Mouse (Mus musculus) hindbrain, embryonic 12.5 days (tissue): Measurements from ENCODE around the gene Nudt21. TPM values are rescaled to one million over a fixed set of nuclear protein-coding genes. Genes with fewer than 3 reads are reported as not detected.
"Not testable (repeated sequence)": the region's sequence is repeated elsewhere in the genome, so short reads cannot be mapped to it uniquely, and the experiment has no call there.

Experiments
- ATAC-seq: fragments of 200-750 bp; cut with Nextera tagmentation; 2 replicates; pipeline ENCODE4 v1.8.0; 2017; ENCODE audit warnings: moderate TSS enrichment; ENCODE audit not compliant: low FRiP score
- H3K27ac ChIP-seq: fragments of 300-500 bp; sonication (generic); 2 replicates; pipeline ENCODE4 v1.5.1; 2016; ENCODE audit warnings: mild to moderate bottlenecking
- H3K27me3 ChIP-seq: fragments of 300-500 bp; sonication (generic); 2 replicates; pipeline ENCODE4 v1.6.1; 2016; ENCODE audit warnings: mild to moderate bottlenecking
- H3K36me3 ChIP-seq: fragments of 300-500 bp; sonication (generic); 2 replicates; pipeline ENCODE4 v1.6.1; 2016; ENCODE audit warnings: mild to moderate bottlenecking
- H3K4me1 ChIP-seq: fragments of 300-500 bp; sonication (generic); 2 replicates; pipeline ENCODE4 v1.6.1; 2016
- H3K4me2 ChIP-seq: fragments of 300-500 bp; sonication (generic); replicated peaks from 2 replicates; pipeline ENCODE4 v1.6.1; 2016; ENCODE audit warnings: mild to moderate bottlenecking
- H3K4me3 ChIP-seq: fragments of 300-500 bp; sonication (generic); 2 replicates; pipeline ENCODE4 v1.5.1; 2016; ENCODE audit warnings: mild to moderate bottlenecking
- H3K9ac ChIP-seq: fragments of 300-500 bp; sonication (generic); 2 replicates; pipeline ENCODE4 v1.6.1; 2016; ENCODE audit warnings: mild to moderate bottlenecking, moderate library complexity
- H3K9me3 ChIP-seq: fragments of 300-500 bp; sonication (generic); replicated peaks from 2 replicates; pipeline ENCODE4 v1.6.1; 2016; ENCODE audit warnings: mild to moderate bottlenecking
- WGBS: fragments of 180-500 bp; shearing (Covaris S2); methylation state at CpG from one replicate; pipeline ENCODE4 v1.1.7; 2016; 5-methylcytosine and 5-hydroxymethylcytosine counted together
- polyA plus RNA-seq: library from polyadenylated mRNA; unstranded; fragments of >200 nt; fragmentation: Nextera tagmentation; extraction: Ambion mirVana; gene quantifications from 2 replicates; pipeline ENCODE4 v1.2.1, GENCODE M21; 2016

The Nudt21 gene
- 127 and 132 TPM in 2 replicates for polyA plus RNA-seq

- Histone ChIP-seq H3K27ac (peak within 1 kb of the TSS; percentile 76), H3K9ac (peak within 1 kb of the TSS; percentile 70), H3K9me3 (no peaks in the 10 kb centered on the region), H3K27me3 (no peaks in the 10 kb centered on the region), H3K4me2 (peak within 1 kb of the TSS; percentile 86), H3K36me3 (0 out of 2 replicates have a peak, but pooled peaks cover 4% of the 10 kb centered on the region), H3K4me3 (peak within 1 kb of the TSS; percentile 69), H3K4me1 (peaks cover 24% of the 10 kb centered on the region)
- under 1% methylated on average over 41 of the region's 41 CpGs for WGBS
- ATAC-seq = peak; percentile 98
These were observed at the start of gene Nudt21, which contains the start of gene Ogfod1 for GRCm38 (mm10) chr8:94036944-94037524. Gene Nudt21 (minus strand): TSS chr8:94037031. Gene Ogfod1 (plus strand): TSS chr8:94037198.

DNA sequence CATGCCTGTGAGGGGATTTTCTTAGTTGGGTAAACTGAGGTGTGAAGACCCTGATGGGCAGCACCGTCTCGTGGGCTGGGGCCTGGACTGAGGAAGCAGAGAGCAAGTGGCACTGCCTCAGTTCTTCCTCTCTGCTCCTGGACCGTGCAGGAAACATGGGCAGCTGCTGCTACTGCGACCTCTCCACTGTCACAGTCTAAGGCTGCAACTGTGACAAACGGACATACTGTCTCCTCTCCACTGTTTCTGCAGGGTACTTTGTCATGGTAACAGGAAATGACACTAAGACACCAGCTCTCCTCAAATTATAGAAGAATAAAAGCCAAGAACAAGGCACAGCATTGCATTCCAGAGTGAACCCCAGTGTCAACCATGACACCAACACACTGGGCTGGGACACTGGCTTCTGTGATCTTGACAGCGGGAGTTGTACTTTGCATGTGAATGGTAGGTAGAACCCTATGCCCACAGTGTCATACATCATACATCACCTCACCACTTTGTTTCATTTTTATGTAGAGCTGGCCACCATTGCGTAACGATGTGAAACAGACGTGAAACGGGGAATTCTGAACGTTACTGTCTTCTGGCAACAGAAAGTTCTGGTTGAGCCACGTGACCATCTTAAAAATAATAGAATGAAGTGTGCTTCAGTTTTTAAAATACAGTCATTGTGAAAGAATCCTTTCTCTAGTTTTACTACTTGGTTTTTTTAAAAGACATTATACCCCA is 39.8 kb upstream of the Nudt21 start:
- no peak for ATAC-seq
- 72% methylated on average over 12 of the region's 12 CpGs for WGBS
- Histone ChIP-seq H3K27ac (no peak overlapping the region), H3K4me2 (no peak overlapping the region), H3K9ac (no peak overlapping the region), H3K4me3 (no peak overlapping the region), H3K9me3 (no peaks in the 10 kb centered on the region), H3K27me3 (no peaks in the 10 kb centered on the region), H3K36me3 (peaks cover 61% of the 10 kb centered on the region), H3K4me1 (no peaks in the 10 kb centered on the region)

- Histone ChIP-seq H3K36me3 (peaks cover 30% of the 10 kb centered on the region), H3K9ac (no peak overlapping the region), H3K27ac (no peak overlapping the region), H3K4me2 (no peak overlapping the region), H3K9me3 (no peaks in the 10 kb centered on the region), H3K4me1 (peaks cover 9% of the 10 kb centered on the region), H3K4me3 (no peak overlapping the region), H3K27me3 (no peaks in the 10 kb centered on the region)
- WGBS = 94% methylated on average over 7 of the region's 7 CpGs
- ATAC-seq = no peak
These were observed 32.0 kb upstream of the Nudt21 start for GRCm38 (mm10) chr8:94068793-94069192.

- ATAC-seq = peak; percentile 96
- peaks cover 9% of the 10 kb centered on the region for H3K4me1 ChIP-seq
- H3K4me2 ChIP-seq = no peak overlapping the region
- 25% methylated on average over 11 of the region's 11 CpGs for WGBS
- H3K9me3 ChIP-seq = no peaks in the 10 kb centered on the region
- no peak overlapping the region for H3K9ac ChIP-seq
- H3K27ac ChIP-seq = peak overlapping the region; percentile 62
- H3K27me3 ChIP-seq = no peaks in the 10 kb centered on the region
- H3K4me3 ChIP-seq = no peak overlapping the region
- peaks cover 46% of the 10 kb centered on the region for H3K36me3 ChIP-seq
These were observed 29.5 kb upstream of the Nudt21 start for GRCm38 (mm10) chr8:94066121-94066863.

GRCm38 (mm10) chr8:94057157-94057854 is 20.5 kb upstream of the Nudt21 start:
- Histone ChIP-seq H3K9ac (no peak overlapping the region), H3K27ac (no peak overlapping the region), H3K9me3 (no peaks in the 10 kb centered on the region), H3K4me1 (no peaks in the 10 kb centered on the region), H3K27me3 (no peaks in the 10 kb centered on the region), H3K4me2 (no peak overlapping the region), H3K36me3 (peaks cover 52% of the 10 kb centered on the region), H3K4me3 (no peak overlapping the region)
- WGBS = 62% methylated on average over 6 of the region's 6 CpGs
- ATAC-seq = no peak

- Histone ChIP-seq H3K4me3 (no peak overlapping the region), H3K4me1 (no peaks in the 10 kb centered on the region), H3K27ac (no peak overlapping the region), H3K4me2 (no peak overlapping the region), H3K36me3 (peaks cover 35% of the 10 kb centered on the region), H3K9ac (no peak overlapping the region), H3K9me3 (no peaks in the 10 kb centered on the region), H3K27me3 (no peaks in the 10 kb centered on the region)
- no peak for ATAC-seq
- WGBS = 84% methylated on average over 12 of the region's 12 CpGs
These were observed 15.9 kb upstream of the Nudt21 start for GRCm38 (mm10) chr8:94052696-94053095.

DNA sequence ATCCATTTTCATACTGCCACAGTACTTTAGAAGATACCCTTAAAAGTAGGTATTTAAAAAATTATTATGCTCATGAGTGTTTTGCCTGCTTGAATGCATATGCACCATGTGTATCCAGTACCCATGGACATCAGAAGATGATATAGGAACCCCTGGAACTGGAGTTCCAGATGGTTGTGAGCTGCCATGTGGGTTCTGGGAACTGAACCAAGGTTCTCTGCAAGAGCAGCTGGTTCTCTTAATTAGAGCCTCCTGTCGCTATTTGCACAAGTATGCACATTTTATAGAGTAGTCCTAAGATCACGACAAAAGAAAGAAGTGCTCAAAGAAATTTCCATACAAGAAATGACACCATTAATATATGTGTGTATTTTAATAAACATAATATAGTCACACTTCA is 11.0 kb upstream of the Nudt21 start:
- Histone ChIP-seq H3K4me3 (no peak overlapping the region), H3K9me3 (no peaks in the 10 kb centered on the region), H3K4me1 (no peaks in the 10 kb centered on the region), H3K9ac (no peak overlapping the region), H3K4me2 (no peak overlapping the region), H3K36me3 (peaks cover 21% of the 10 kb centered on the region), H3K27me3 (no peaks in the 10 kb centered on the region), H3K27ac (no peak overlapping the region)
- 99% methylated on average over 2 of the region's 2 CpGs for WGBS
- ATAC-seq = no peak

DNA sequence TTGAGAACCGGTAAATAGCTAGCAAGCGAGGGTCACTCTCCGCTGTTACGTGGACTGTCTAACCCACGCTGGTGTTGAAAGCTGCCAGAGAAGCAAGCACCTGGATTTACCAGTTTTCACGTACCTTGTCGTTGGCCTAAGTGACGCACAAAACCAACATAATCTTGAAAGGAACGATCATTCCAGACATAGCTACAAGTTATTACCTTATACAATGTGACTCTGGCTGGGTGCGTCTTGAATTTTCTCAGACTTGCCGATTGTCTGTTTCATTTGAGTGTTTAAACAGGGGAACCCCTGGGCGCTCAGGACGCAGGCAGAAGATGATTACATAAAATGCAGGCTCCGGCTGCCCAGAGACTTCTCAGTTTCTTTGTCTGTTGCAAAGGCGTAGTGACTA is 975 bp upstream of the Nudt21 start:
- Histone ChIP-seq H3K9me3 (no peaks in the 10 kb centered on the region), H3K4me1 (peaks cover 24% of the 10 kb centered on the region), H3K4me2 (peak overlapping the region; percentile 77), H3K36me3 (0 out of 2 replicates have a peak, but pooled peaks cover 4% of the 10 kb centered on the region), H3K27ac (no peak overlapping the region), H3K4me3 (peak overlapping the region; percentile 69), H3K27me3 (no peaks in the 10 kb centered on the region), H3K9ac (peak overlapping the region; percentile 70)
- ATAC-seq = no peak
- 11% methylated on average over 15 of the region's 15 CpGs for WGBS

DNA sequence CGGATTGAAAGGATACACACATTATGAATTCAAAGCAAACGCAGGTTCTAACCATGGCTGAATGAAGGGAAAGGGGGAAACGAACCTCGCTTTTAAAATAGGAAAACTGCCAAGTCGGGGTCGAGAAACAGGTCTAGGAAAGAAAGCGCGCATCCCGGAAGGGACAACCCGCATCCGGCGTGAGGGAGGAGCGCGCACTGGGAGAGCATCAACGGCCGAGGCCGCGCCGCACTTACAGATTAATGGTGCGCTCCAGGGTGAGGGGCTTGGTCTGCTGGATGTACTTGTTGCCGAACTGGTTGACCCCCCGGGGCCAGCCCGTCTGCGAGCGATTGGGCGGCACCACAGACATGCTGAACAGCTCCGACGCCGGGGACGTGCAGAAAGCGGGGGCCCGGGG is 290 bp downstream of the Nudt21 start:
- Histone ChIP-seq H3K4me1 (peaks cover 24% of the 10 kb centered on the region), H3K27ac (peak overlapping the region; percentile 76), H3K9ac (peak overlapping the region; percentile 68), H3K4me3 (peak overlapping the region; percentile 69), H3K4me2 (peak overlapping the region; percentile 86)
- not testable (repeated sequence) for H3K9me3 ChIP-seq, H3K27me3 ChIP-seq, H3K36me3 ChIP-seq
- under 1% methylated on average over 27 of the region's 32 CpGs for WGBS
- peak; percentile 95 for ATAC-seq

DNA sequence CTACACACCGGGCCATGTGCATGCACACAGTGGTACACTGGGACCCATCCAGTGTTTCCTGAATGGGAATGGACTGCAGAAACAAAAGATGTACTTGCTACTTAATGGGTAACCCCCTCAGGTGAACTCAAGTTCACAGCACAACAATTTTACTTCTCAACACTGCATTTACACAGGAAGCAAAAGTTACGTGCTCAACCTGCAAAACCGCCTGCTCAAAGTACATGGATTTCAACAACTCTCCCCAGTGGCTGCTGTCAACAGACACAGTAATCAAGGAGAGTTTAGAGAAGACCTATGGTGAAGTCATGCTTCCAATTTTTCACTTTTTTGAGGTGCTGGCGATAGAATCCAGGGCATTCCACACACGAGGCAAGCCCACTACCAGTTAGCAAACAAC is 1.6 kb downstream of the Nudt21 start:
- no peak for ATAC-seq
- H3K27me3 ChIP-seq = no peaks in the 10 kb centered on the region
- H3K9ac ChIP-seq = peak overlapping the region; percentile 38; the same call in 1 of the 2 replicates
- no peaks in the 10 kb centered on the region for H3K9me3 ChIP-seq
- peaks cover 24% of the 10 kb centered on the region for H3K4me1 ChIP-seq
- peaks cover 10% of the 10 kb centered on the region for H3K36me3 ChIP-seq
- H3K27ac ChIP-seq = no peak overlapping the region
- WGBS = 69% methylated on average over 5 of the region's 5 CpGs
- H3K4me3 ChIP-seq = peak overlapping the region; percentile 69
- H3K4me2 ChIP-seq = peak overlapping the region; percentile 86

DNA sequence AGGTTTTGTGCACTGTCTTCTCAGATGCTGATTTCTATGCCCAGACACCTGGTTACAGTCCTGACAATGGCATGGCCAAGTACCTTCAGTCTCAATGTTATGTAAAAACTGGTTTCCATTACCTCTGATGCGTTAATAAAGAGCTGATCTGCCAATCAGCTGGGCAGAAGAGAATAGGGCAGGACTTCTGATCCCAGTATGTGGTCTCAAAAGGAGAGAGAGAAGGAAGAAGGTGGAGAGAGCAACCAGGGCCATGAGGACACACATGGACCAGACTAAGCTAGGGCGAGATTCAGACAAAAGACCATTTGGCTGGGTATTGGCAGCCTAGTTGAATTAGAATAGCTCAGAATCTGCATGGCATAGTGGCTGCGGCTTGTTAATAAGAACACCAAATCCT is 3.2 kb downstream of the Nudt21 start:
- H3K9ac ChIP-seq = no peak overlapping the region
- no peak overlapping the region for H3K27ac ChIP-seq
- no peak for ATAC-seq
- H3K4me3 ChIP-seq = no peak overlapping the region
- no peaks in the 10 kb centered on the region for H3K9me3 ChIP-seq
- H3K4me2 ChIP-seq = no peak overlapping the region
- 51% methylated on average over 3 of the region's 3 CpGs for WGBS
- H3K4me1 ChIP-seq = peaks cover 24% of the 10 kb centered on the region
- peaks cover 22% of the 10 kb centered on the region for H3K36me3 ChIP-seq
- no peaks in the 10 kb centered on the region for H3K27me3 ChIP-seq

DNA sequence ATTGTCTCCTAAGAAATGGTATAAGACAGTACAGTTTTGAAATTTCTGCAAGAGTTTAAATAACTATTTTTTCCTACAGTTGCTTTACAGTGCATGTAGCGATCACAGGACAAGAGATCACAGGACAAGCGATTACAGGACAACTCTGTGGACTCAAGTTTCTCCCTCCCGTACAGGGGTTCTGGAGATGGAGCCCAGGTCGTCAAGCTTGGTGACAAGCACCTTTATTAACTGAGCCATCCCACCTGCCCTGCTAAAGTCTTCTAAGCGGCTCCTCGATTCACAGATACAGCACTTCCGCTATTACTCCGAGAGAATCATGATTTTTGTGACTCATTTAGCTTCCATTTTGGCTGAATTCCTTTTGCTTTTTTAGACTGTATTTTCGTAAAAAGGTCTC is 7.1 kb downstream of the Nudt21 start:
- Histone ChIP-seq H3K4me2 (no peak overlapping the region), H3K4me3 (no peak overlapping the region), H3K27ac (no peak overlapping the region), H3K4me1 (peaks cover 12% of the 10 kb centered on the region), H3K36me3 (peaks cover 55% of the 10 kb centered on the region), H3K9ac (no peak overlapping the region), H3K9me3 (no peaks in the 10 kb centered on the region), H3K27me3 (no peaks in the 10 kb centered on the region)
- WGBS = 95% methylated on average over 9 of the region's 9 CpGs
- ATAC-seq = no peak
